Mouse (Mus musculus) right cerebral cortex, postnatal 36 days (tissue): ENCODE data around the gene Cant1.

ENCODE experiments used
- DNase-seq, 2 experiments: peaks; one replicate each; pipeline ENCODE4 v3.0.0; 2022; ENCODE audit warnings: low spot score in 2 of 2, mixed read lengths in 1 of 2

The Cant1 gene

GRCm38 (mm10) chr11:118374506-118374905 lies 44.4 kb downstream of the Cant1 start:
- DNase-seq = no peak

- no peak for DNase-seq
Observed at GRCm38 (mm10) chr11:118372641-118373040, 46.2 kb downstream of the Cant1 start.

GRCm38 (mm10) chr11:118371876-118372275 lies 47.0 kb downstream of the Cant1 start:
- no peak for DNase-seq

GRCm38 (mm10) chr11:118369657-118370056 lies 49.2 kb downstream of the Cant1 start:
- DNase-seq = no peak

- DNase-seq = no peak
Observed at GRCm38 (mm10) chr11:118369251-118369650, 49.6 kb downstream of the Cant1 start.

GRCm38 (mm10) chr11:118368330-118368729 lies 50.6 kb downstream of the Cant1 start:
- DNase-seq = no peak

GRCm38 (mm10) chr11:118366559-118366958 lies 52.3 kb downstream of the Cant1 start:
- DNase-seq = no peak

- no peak for DNase-seq
Observed at GRCm38 (mm10) chr11:118366108-118366507, 52.8 kb downstream of the Cant1 start.

- no peak for DNase-seq
Observed at GRCm38 (mm10) chr11:118365171-118365570, 53.7 kb downstream of the Cant1 start.

GRCm38 (mm10) chr11:118364021-118364420 lies 54.9 kb downstream of the Cant1 start:
- no peak for DNase-seq

GRCm38 (mm10) chr11:118362971-118363518 lies 55.8 kb downstream of the Cant1 start:
- no peak for DNase-seq

GRCm38 (mm10) chr11:118362501-118362900 lies 56.4 kb downstream of the Cant1 start:
- no peak for DNase-seq

- no peak for DNase-seq
Observed at GRCm38 (mm10) chr11:118360907-118361341, 58.0 kb downstream of the Cant1 start.

- DNase-seq = no peak
Observed at GRCm38 (mm10) chr11:118360491-118360890, 58.4 kb downstream of the Cant1 start.
